Mouse (Mus musculus) erythroblast, embryonic 14.5 days (primary cell): Measurements from ENCODE around the gene Ttc17.

Source experiments
- GATA1 ChIP-seq: IDR thresholded peaks from 2 replicates; pipeline ENCODE4 v1.6.1; 2012; ENCODE audit warnings: low read length, inconsistent platforms, mixed read lengths
- TAL1 ChIP-seq: IDR thresholded peaks from 3 replicates; pipeline ENCODE4 v1.6.1; 2012; ENCODE audit warnings: low read length, inconsistent platforms, mixed read lengths

DNA sequence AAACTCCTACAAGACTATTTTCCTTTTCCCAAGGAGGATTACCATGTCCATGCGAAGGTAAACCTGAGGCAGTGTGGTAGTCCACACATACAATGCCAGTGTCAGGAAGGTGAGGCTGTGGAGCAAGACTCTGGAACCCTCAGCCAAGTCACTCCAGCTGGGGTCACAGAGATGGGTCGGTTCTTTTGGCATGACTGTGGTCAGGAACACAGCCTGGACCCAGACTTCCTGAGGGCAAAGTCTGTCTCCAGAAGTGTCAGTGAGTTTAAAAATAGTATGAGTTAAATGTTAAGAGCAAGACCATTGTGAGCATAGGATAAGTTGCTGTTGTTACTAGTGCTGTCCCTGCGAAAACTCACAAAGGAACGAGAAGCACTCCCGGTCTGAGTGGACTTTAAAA, 59.7 kb downstream of the Ttc17 start:
- TF ChIP-seq GATA1 (no peak), TAL1 (no peak)
